Mouse (Mus musculus) liver, postnatal 0 days (tissue): ENCODE data around the gene Dph2. TPM values are rescaled to one million over a fixed set of nuclear protein-coding genes. Genes with fewer than 3 reads are reported as not detected.
A peak's percentile ranks its signal among the peaks of the same experiment; 100 is the strongest.

Experiments used
- ATAC-seq: fragments of 200-750 bp; cut with Nextera tagmentation; 2 replicates; pipeline ENCODE4 v1.8.0; 2017; ENCODE audit warnings: mild to moderate bottlenecking, moderate library complexity
- DNase-seq: peaks from one replicate; pipeline ENCODE4 v3.0.0-alpha.2; 2016
- H3K27ac ChIP-seq: fragments of 300-500 bp; sonication (generic); 2 replicates; pipeline ENCODE4 v1.5.1; 2014; ENCODE audit warnings: antibody characterized with exemption, moderate library complexity, mild to moderate bottlenecking, low read depth
- H3K27me3 ChIP-seq: fragments of 300-500 bp; sonication (generic); 2 replicates; pipeline ENCODE4 v1.6.1; 2014; ENCODE audit warnings: low read length, control low read depth, mixed read lengths; ENCODE audit not compliant: insufficient read depth
- H3K36me3 ChIP-seq: fragments of 300-500 bp; sonication (generic); replicated peaks from 2 replicates; pipeline ENCODE4 v1.6.1; 2014; ENCODE audit warnings: mild to moderate bottlenecking, control low read depth, low read length, moderate library complexity, mixed read lengths; ENCODE audit not compliant: insufficient read depth
- H3K4me1 ChIP-seq: fragments of 300-500 bp; sonication (generic); 2 replicates; pipeline ENCODE4 v1.6.1; 2014; ENCODE audit warnings: antibody characterized with exemption, mild to moderate bottlenecking, control low read depth; ENCODE audit not compliant: insufficient read depth
- H3K4me2 ChIP-seq: fragments of 300-500 bp; sonication (generic); 2 replicates; pipeline ENCODE4 v1.6.1; 2014; ENCODE audit warnings: low read depth, mild to moderate bottlenecking, low read length, moderate library complexity, mixed read lengths
- H3K4me3 ChIP-seq: fragments of 300-500 bp; sonication (generic); 2 replicates; pipeline ENCODE4 v1.5.1; 2014; ENCODE audit warnings: low read depth, low read length
- H3K9ac ChIP-seq: fragments of 300-500 bp; sonication (generic); replicated peaks from 2 replicates; pipeline ENCODE4 v1.6.1; 2014; ENCODE audit warnings: mild to moderate bottlenecking, moderate library complexity
- H3K9me3 ChIP-seq: fragments of 300-500 bp; sonication (generic); 2 replicates; pipeline ENCODE4 v1.6.1; 2016; ENCODE audit warnings: mild to moderate bottlenecking, control low read depth, low read length, mixed read lengths
- CTCF ChIP-seq: sonication (generic); IDR thresholded peaks from 2 replicates; pipeline ENCODE4 v1.5.1; 2016; ENCODE audit warnings: antibody characterized with exemption, low read depth
- EP300 ChIP-seq: IDR thresholded peaks from 2 replicates; pipeline ENCODE4 v1.6.1; 2016; ENCODE audit warnings: antibody characterized with exemption, low read depth, mild to moderate bottlenecking
- WGBS: fragments of 180-500 bp; shearing (Covaris S2); extraction: QIAGEN DNeasy Blood & Tissue Kit; methylation state at CpG from one replicate; pipeline ENCODE4 v1.1.7; 2014; ENCODE audit not compliant: insufficient replicate concordance; 5-methylcytosine and 5-hydroxymethylcytosine counted together
- polyA plus RNA-seq: library from polyadenylated mRNA; unstranded; fragments of >200 nt; fragmentation: Nextera tagmentation; extraction: Ambion mirVana; gene quantifications from 2 replicates; pipeline ENCODE4 v1.2.1, GENCODE M21; 2015

Gene Dph2
- polyA plus RNA-seq, 1 experiment from 2014 or later: 4.5 TPM

DNA sequence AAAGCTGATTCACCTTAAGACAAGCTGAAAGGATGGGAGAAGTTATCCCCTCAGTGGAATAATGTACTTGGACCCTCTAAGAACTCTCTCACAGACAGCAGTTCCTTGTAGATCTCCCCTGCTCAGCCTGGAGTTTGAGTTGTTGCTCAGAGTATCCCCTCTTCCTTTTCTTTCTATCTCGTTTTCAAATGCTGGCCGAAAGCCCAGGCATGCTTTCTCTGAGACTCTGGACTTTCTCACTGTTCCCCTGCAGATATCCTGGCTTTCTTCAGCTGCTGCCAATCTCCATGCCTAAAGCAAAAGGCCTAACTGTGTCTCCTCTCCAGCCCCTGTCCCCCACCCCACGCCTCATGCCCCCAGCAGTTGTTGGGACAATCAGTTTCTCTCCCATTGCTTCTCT, 26.4 kb upstream of the Dph2 start:
- no peak overlapping the region for H3K4me2 ChIP-seq
- DNase-seq: no peak

GRCm38 (mm10) chr4:117917847-117918246, 26.0 kb upstream of the Dph2 start:
- DNase-seq (no peak), ATAC-seq (no peak)
- Histone ChIP-seq H3K4me1 (peaks cover 31% of the 10 kb centered on the region), H3K27ac (no peak overlapping the region), H3K9me3 (no peaks in the 10 kb centered on the region), H3K9ac (no peak overlapping the region), H3K27me3 (no peaks in the 10 kb centered on the region), H3K36me3 (no peaks in the 10 kb centered on the region), H3K4me2 (no peak overlapping the region), H3K4me3 (no peak overlapping the region)
- WGBS: 82% methylated on average over 4 of the region's 4 CpGs
- no peak for TF ChIP-seq CTCF
- no peak for TF ChIP-seq EP300

More for the DNA sequence above, 26.4 kb upstream of the Dph2 start:
- TF ChIP-seq CTCF: no peak
- no peak for TF ChIP-seq EP300
- ATAC-seq: no peak
- H3K27me3 ChIP-seq: 0 out of 2 replicates have a peak, but pooled peaks cover 2% of the 10 kb centered on the region
- H3K27ac ChIP-seq: no peak overlapping the region
- H3K9ac ChIP-seq: no peak overlapping the region
- H3K4me3 ChIP-seq: no peak overlapping the region
- H3K36me3 ChIP-seq: no peaks in the 10 kb centered on the region
- 53% methylated on average over 3 of the region's 3 CpGs for WGBS
- H3K4me1 ChIP-seq: peaks cover 28% of the 10 kb centered on the region
- no peaks in the 10 kb centered on the region for H3K9me3 ChIP-seq

DNA sequence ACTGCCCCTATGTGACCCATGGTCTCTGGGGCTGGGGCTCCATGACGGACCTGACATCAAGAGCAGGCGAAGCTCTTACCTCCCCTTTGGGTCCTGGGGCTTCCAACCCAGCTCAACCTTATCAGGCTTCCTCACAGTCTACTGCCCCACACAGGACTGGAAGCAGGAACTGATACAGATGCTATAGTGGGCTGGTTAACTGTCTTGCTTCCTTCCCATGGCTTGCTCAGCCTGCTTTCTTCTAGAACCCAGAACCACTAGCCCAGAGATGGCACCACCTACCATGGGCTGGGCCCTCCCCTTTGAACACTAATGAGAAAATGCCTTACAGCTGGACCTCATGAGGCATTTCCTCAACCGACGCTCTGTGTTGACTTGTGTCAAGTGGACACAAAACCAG, 25.6 kb upstream of the Dph2 start:
- Histone ChIP-seq H3K4me1 (peaks cover 31% of the 10 kb centered on the region), H3K27me3 (no peaks in the 10 kb centered on the region), H3K27ac (no peak overlapping the region), H3K4me2 (no peak overlapping the region), H3K4me3 (no peak overlapping the region), H3K9me3 (no peaks in the 10 kb centered on the region), H3K36me3 (no peaks in the 10 kb centered on the region), H3K9ac (no peak overlapping the region)
- ATAC-seq (no peak), DNase-seq (no peak)
- WGBS: 74% methylated on average over 4 of the region's 4 CpGs
- TF ChIP-seq EP300 (no peak), CTCF (no peak)

GRCm38 (mm10) chr4:117916386-117916785, 24.6 kb upstream of the Dph2 start:
- ATAC-seq (no peak), DNase-seq (no peak)
- Histone ChIP-seq H3K27me3 (no peaks in the 10 kb centered on the region), H3K9me3 (no peaks in the 10 kb centered on the region), H3K9ac (no peak overlapping the region), H3K27ac (no peak overlapping the region), H3K4me2 (peak overlapping the region; percentile 99; the same call in 1 of the 2 replicates), H3K4me1 (peaks cover 31% of the 10 kb centered on the region), H3K4me3 (no peak overlapping the region), H3K36me3 (no peaks in the 10 kb centered on the region; the same call in none of the 2 replicates)
- TF ChIP-seq CTCF: no peak
- no peak for TF ChIP-seq EP300
- WGBS: 35% methylated on average over 5 of the region's 5 CpGs

DNA sequence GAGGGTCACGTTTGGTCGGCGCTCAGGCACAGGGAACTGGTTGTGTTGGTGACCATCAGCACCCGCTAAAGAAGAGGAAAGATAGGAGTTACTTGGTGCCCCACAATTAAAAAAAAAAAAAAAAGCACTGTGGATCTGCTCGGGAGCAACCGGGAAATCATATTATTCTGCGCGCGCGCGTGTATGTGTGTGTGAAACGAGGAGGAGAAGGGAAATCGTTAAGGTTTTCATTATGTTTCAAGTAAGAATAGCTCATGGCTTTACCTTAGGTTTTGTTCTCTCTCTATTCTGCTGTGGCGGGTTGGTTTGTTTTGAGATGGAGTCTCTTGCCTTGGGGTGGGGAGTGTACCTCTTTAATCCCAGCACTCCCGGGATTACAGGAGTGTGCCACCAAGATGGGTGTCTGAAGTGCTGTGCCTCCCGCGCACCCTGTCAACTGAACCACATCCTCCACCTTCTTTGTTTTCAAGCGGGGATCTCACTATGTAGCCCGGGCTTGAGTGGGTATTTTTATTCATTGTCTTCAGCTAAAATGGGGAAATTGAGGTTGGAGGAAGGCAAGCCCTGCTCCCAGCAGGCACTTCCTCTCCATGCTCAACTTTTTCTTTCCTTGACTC, 23.8 kb upstream of the Dph2 start:
- TF ChIP-seq CTCF (no peak), EP300 (no peak)
- Histone ChIP-seq H3K9ac (peak overlapping the region; percentile 83), H3K4me3 (peak overlapping the region; percentile 81), H3K4me2 (peak overlapping the region; percentile 99), H3K9me3 (no peaks in the 10 kb centered on the region), H3K4me1 (peaks cover 31% of the 10 kb centered on the region), H3K36me3 (peaks cover 4% of the 10 kb centered on the region), H3K27ac (peak overlapping the region; percentile 55; the same call in 1 of the 2 replicates), H3K27me3 (no peaks in the 10 kb centered on the region)
- no peak; the same call in 1 of the 2 replicates for ATAC-seq
- WGBS: 2% methylated on average over 19 of the region's 19 CpGs
- no peak for DNase-seq

- DNase-seq: peak; percentile 93
- under 1% methylated on average over 61 of the region's 61 CpGs for WGBS
- Histone ChIP-seq H3K4me1 (peaks cover 31% of the 10 kb centered on the region), H3K4me2 (peak within 1 kb of the TSS; percentile 99), H3K4me3 (peak within 1 kb of the TSS; percentile 81), H3K27ac (peak within 1 kb of the TSS; percentile 55), H3K27me3 (no peaks in the 10 kb centered on the region), H3K9me3 (no peaks in the 10 kb centered on the region), H3K9ac (peak within 1 kb of the TSS; percentile 83), H3K36me3 (peaks cover 4% of the 10 kb centered on the region)
- ATAC-seq: peak; percentile 97
- TF ChIP-seq EP300 (peak; percentile 84), CTCF (peak; percentile 44)
These were observed 23.0 kb upstream of the Dph2 start, which contains the start of gene Ipo13 for GRCm38 (mm10) chr4:117914591-117915442. Gene Ipo13 (minus strand): TSS chr4:117914999.
